ENCODE assay signal across 21 mouse cellular contexts in the genomic region with DNA sequence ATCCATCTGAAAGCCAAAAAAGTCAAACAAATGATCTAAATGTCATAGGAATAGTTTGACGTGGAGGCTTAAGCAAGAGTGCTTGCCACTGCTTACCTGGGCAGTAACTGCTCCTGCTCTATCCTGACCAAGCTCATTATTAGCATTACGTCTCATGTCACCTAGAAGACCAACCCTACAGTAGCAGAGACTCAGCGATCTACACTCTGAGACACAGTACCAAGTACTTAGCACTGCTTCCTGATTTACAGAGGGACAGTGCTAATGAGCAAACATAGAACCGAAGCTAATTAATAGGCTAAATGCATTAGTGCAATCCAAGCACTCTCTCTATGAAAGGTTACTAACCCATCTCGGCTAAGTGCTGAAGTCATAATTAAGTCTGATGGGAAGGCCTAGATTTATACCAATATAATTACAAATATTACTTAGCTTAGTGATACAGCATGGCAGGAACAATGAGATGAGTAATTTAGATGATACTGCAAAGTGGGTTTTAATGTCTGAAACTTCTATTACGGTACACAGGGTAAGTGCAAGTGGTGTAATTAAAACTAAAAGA.
DNase-seq lines count a peak whose midpoint lies in the region; ATAC-seq lines count a peak whose summit lies in the region.
"Had no signal": no experiment of that assay in that cellular context is flagged by ENCODE, and none has a peak within 500 bp of the region (broad histone marks: within the 10 kb centered on the region; RNA-seq: fewer than 3 reads in every experiment).

No protein-coding gene starts in this region.

- H3K27ac ChIP-seq in forebrain, embryonic 13.5 days = no peak overlapping the region
- H3K27ac ChIP-seq in forebrain, embryonic 14.5 days (ENCODE audit: low read depth, low read length) = no peak overlapping the region
- H3K27ac ChIP-seq in hindbrain, embryonic 13.5 days = no peak overlapping the region
- no peak overlapping the region for H3K27ac ChIP-seq in hindbrain, embryonic 12.5 days
- no peak overlapping the region for H3K27ac ChIP-seq in midbrain, embryonic 16.5 days (ENCODE audit: low read length)
- no peak overlapping the region for H3K27ac ChIP-seq in midbrain, embryonic 13.5 days
- H3K27ac ChIP-seq: embryonic facial prominence, embryonic 12.5 days; hindbrain, postnatal 0 days had no signal

- H3K4me2 ChIP-seq in forebrain, embryonic 13.5 days = no peak overlapping the region
- no peak overlapping the region for H3K4me2 ChIP-seq in forebrain, embryonic 14.5 days (ENCODE audit: low read length)
- no peak overlapping the region for H3K4me2 ChIP-seq in hindbrain, embryonic 13.5 days
- H3K4me2 ChIP-seq in hindbrain, embryonic 12.5 days (replicated peaks) = no peak overlapping the region
- no peak overlapping the region for H3K4me2 ChIP-seq in midbrain, embryonic 16.5 days (ENCODE audit: low read length)
- H3K4me2 ChIP-seq in midbrain, embryonic 13.5 days (replicated peaks) = no peak overlapping the region
- H3K4me2 ChIP-seq: embryonic facial prominence, embryonic 12.5 days; heart, embryonic 12.5 days had no signal

- WGBS in forebrain, embryonic 13.5 days = 69% methylated on average over 6 of the region's 6 CpGs
- 59% methylated on average over 6 of the region's 6 CpGs for WGBS in forebrain, embryonic 14.5 days
- WGBS in hindbrain, embryonic 13.5 days = 85% methylated on average over 6 of the region's 6 CpGs
- 91% methylated on average over 6 of the region's 6 CpGs for WGBS in hindbrain, embryonic 12.5 days
- 82% methylated on average over 6 of the region's 6 CpGs for WGBS in midbrain, embryonic 16.5 days
- 86% methylated on average over 6 of the region's 6 CpGs for WGBS in midbrain, embryonic 13.5 days

- H3K4me3 ChIP-seq in forebrain, embryonic 13.5 days = no peak overlapping the region
- no peak overlapping the region for H3K4me3 ChIP-seq in forebrain, embryonic 14.5 days (ENCODE audit: low read depth, low read length)
- no peak overlapping the region for H3K4me3 ChIP-seq in hindbrain, embryonic 13.5 days
- H3K4me3 ChIP-seq in hindbrain, embryonic 12.5 days = no peak overlapping the region
- H3K4me3 ChIP-seq in midbrain, embryonic 16.5 days (ENCODE audit: low read depth, low read length) = no peak overlapping the region
- H3K4me3 ChIP-seq in midbrain, embryonic 13.5 days (replicated peaks) = no peak overlapping the region
- H3K4me3 ChIP-seq: embryonic facial prominence, embryonic 12.5 days; heart, embryonic 12.5 days had no signal

- 0 out of 2 replicates have a peak, but pooled peaks have one; percentile 30 for ATAC-seq in forebrain, embryonic 13.5 days
- no peak for ATAC-seq in forebrain, embryonic 14.5 days
- peak; percentile 36; the same call in 1 of the 2 replicates for ATAC-seq in hindbrain, embryonic 13.5 days (ENCODE audit: low FRiP score)
- ATAC-seq in hindbrain, embryonic 12.5 days (ENCODE audit: low FRiP score) = no peak
- ATAC-seq in midbrain, embryonic 16.5 days = peak; percentile 39; the same call in 1 of the 2 replicates
- ATAC-seq in midbrain, embryonic 13.5 days = no peak; the same call in 1 of the 2 replicates
- ATAC-seq: CD4-positive, CD25-positive, alpha-beta regulatory T cell, adult 4 months; forebrain, embryonic 16.5 days; hindbrain, postnatal 0 days had no signal

- no peaks in the 10 kb centered on the region for H3K9me3 ChIP-seq in forebrain, embryonic 13.5 days (replicated peaks)
- H3K9me3 ChIP-seq in forebrain, embryonic 14.5 days (replicated peaks; ENCODE audit: control insufficient read depth, low read length) = no peaks in the 10 kb centered on the region
- no peaks in the 10 kb centered on the region for H3K9me3 ChIP-seq in hindbrain, embryonic 13.5 days
- no peaks in the 10 kb centered on the region for H3K9me3 ChIP-seq in hindbrain, embryonic 12.5 days (replicated peaks)
- no peaks in the 10 kb centered on the region for H3K9me3 ChIP-seq in midbrain, embryonic 16.5 days (replicated peaks; ENCODE audit: control insufficient read depth, low read length, poor library complexity, severe bottlenecking)
- H3K9me3 ChIP-seq in midbrain, embryonic 13.5 days = no peaks in the 10 kb centered on the region
- H3K9me3 ChIP-seq: embryonic facial prominence, embryonic 12.5 days; G1E; heart, embryonic 12.5 days had no signal

- peaks cover 3% of the 10 kb centered on the region; the same call in 1 of the 2 replicates for H3K4me1 ChIP-seq in forebrain, embryonic 13.5 days
- peaks cover 2% of the 10 kb centered on the region; the same call in 1 of the 2 replicates for H3K4me1 ChIP-seq in forebrain, embryonic 14.5 days (ENCODE audit: control insufficient read depth, insufficient read depth, low read length)
- H3K4me1 ChIP-seq in hindbrain, embryonic 13.5 days (replicated peaks) = no peaks in the 10 kb centered on the region
- no peaks in the 10 kb centered on the region for H3K4me1 ChIP-seq in hindbrain, embryonic 12.5 days
- 0 out of 2 replicates have a peak, but pooled peaks cover 3% of the 10 kb centered on the region for H3K4me1 ChIP-seq in midbrain, embryonic 16.5 days (ENCODE audit: control insufficient read depth, insufficient read depth, low read length)
- H3K4me1 ChIP-seq in midbrain, embryonic 13.5 days (replicated peaks) = peaks cover 4% of the 10 kb centered on the region; the same call in 1 of the 2 replicates
- H3K4me1 ChIP-seq: embryonic facial prominence, embryonic 12.5 days had no signal

- no peak for DNase-seq in forebrain, embryonic 14.5 days (ENCODE audit: low spot score)
- no peak for DNase-seq in Muller cell, postnatal 12 days (ENCODE audit: inconsistent ontology term)
- DNase-seq: adrenal gland, postnatal 10 days; B cell, adult 2 months; cerebellum, adult 11-12 months; cerebellum, adult 9-10 months; cerebellum, postnatal 25 days; gastrocnemius, postnatal 14 days; heart, postnatal 36 days; kidney, adult 11 months had no signal

- no peaks in the 10 kb centered on the region for H3K27me3 ChIP-seq in forebrain, embryonic 13.5 days
- no peaks in the 10 kb centered on the region for H3K27me3 ChIP-seq in forebrain, embryonic 14.5 days (replicated peaks; ENCODE audit: control insufficient read depth, insufficient read depth, low read length)
- H3K27me3 ChIP-seq in hindbrain, embryonic 13.5 days = no peaks in the 10 kb centered on the region
- H3K27me3 ChIP-seq in hindbrain, embryonic 12.5 days = no peaks in the 10 kb centered on the region
- no peaks in the 10 kb centered on the region for H3K27me3 ChIP-seq in midbrain, embryonic 16.5 days (ENCODE audit: control insufficient read depth, insufficient read depth, low read depth, low read length)
- H3K27me3 ChIP-seq in midbrain, embryonic 13.5 days = no peaks in the 10 kb centered on the region
- H3K27me3 ChIP-seq: embryonic facial prominence, embryonic 12.5 days; heart, embryonic 12.5 days had no signal

- H3K9ac ChIP-seq in forebrain, embryonic 13.5 days = no peak overlapping the region
- no peak overlapping the region for H3K9ac ChIP-seq in forebrain, embryonic 14.5 days (ENCODE audit: low read length)
- H3K9ac ChIP-seq in hindbrain, embryonic 13.5 days = no peak overlapping the region
- H3K9ac ChIP-seq in hindbrain, embryonic 12.5 days = no peak overlapping the region
- H3K9ac ChIP-seq in midbrain, embryonic 16.5 days (ENCODE audit: low read depth, low read length) = no peak overlapping the region
- H3K9ac ChIP-seq in midbrain, embryonic 13.5 days (replicated peaks) = no peak overlapping the region
- H3K9ac ChIP-seq: embryonic facial prominence, embryonic 12.5 days; heart, embryonic 12.5 days had no signal

- no peaks in the 10 kb centered on the region for H3K36me3 ChIP-seq in forebrain, embryonic 13.5 days (ENCODE audit: poor library complexity, severe bottlenecking)
- no peaks in the 10 kb centered on the region for H3K36me3 ChIP-seq in forebrain, embryonic 14.5 days (ENCODE audit: control insufficient read depth, insufficient read depth, low read length)
- H3K36me3 ChIP-seq in hindbrain, embryonic 13.5 days = peaks cover 6% of the 10 kb centered on the region; the same call in 1 of the 2 replicates
- no peaks in the 10 kb centered on the region for H3K36me3 ChIP-seq in hindbrain, embryonic 12.5 days
- H3K36me3 ChIP-seq in midbrain, embryonic 16.5 days (ENCODE audit: control insufficient read depth, insufficient read depth, low read length) = 0 out of 2 replicates have a peak, but pooled peaks cover 2% of the 10 kb centered on the region
- H3K36me3 ChIP-seq in midbrain, embryonic 13.5 days = peaks cover 1% of the 10 kb centered on the region

Comparison
In these comparisons a context has a peak if more than half of its experiments do, and no peak if none do; other contexts are left out.
1. ATAC-seq: peak in forebrain, embryonic 13.5 days (single experiment), hindbrain, embryonic 13.5 days (single experiment) and midbrain, embryonic 16.5 days (single experiment); none in forebrain, embryonic 14.5 days (single experiment), hindbrain, embryonic 12.5 days (single experiment) and midbrain, embryonic 13.5 days (single experiment).